Mouse (Mus musculus): Measurements from ENCODE around the gene Slc16a11. TPM values are rescaled to one million over a fixed set of nuclear protein-coding genes. Genes with fewer than 3 reads are reported as not detected.

Slc16a11 gene
- polyA plus RNA-seq, 1 experiment from 2014 or later = 0.81 TPM

- DNase-seq (ENCODE audit: low spot score) (no peak), ATAC-seq (replicated peaks; ENCODE audit: insufficient number of reproducible peaks, low FRiP score, low TSS enrichment, low read depth) (no peak)
- Histone ChIP-seq H3K4me3 (ENCODE audit: low read depth, low read length) (no peak overlapping the region), H3K27ac (replicated peaks; ENCODE audit: low read depth, low read length) (no peak overlapping the region), H3K4me2 (ENCODE audit: low read depth, low read length) (no peak overlapping the region), H3K9ac (replicated peaks; ENCODE audit: low read length) (no peak overlapping the region), H3K36me3 (replicated peaks; ENCODE audit: control insufficient read depth, insufficient read depth, low read depth, low read length) (no peaks in the 10 kb centered on the region), H3K4me1 (ENCODE audit: control insufficient read depth, insufficient read depth, low read length) (no peaks in the 10 kb centered on the region; the same call in 1 of the 2 replicates), H3K27me3 (ENCODE audit: control insufficient read depth, insufficient read depth, low read length) (peaks cover 29% of the 10 kb centered on the region), H3K9me3 (replicated peaks; ENCODE audit: control insufficient read depth, low read length) (no peaks in the 10 kb centered on the region)
- WGBS = 84% methylated on average over 8 of the region's 8 CpGs
These were observed 39.3 kb downstream of the Slc16a11 start for GRCm38 (mm10) chr11:70251853-70252252.

GRCm38 (mm10) chr11:70254337-70254736, 41.8 kb downstream of the Slc16a11 start:
- Histone ChIP-seq H3K4me2 (ENCODE audit: low read depth, low read length) (no peak overlapping the region; the same call in 1 of the 2 replicates), H3K9ac (replicated peaks; ENCODE audit: low read length) (0 out of 2 replicates have a peak overlapping the region, but pooled peaks have one; percentile 13), H3K9me3 (replicated peaks; ENCODE audit: control insufficient read depth, low read length) (no peaks in the 10 kb centered on the region), H3K27ac (replicated peaks; ENCODE audit: low read depth, low read length) (no peak overlapping the region), H3K4me1 (ENCODE audit: control insufficient read depth, insufficient read depth, low read length) (no peaks in the 10 kb centered on the region; the same call in 1 of the 2 replicates), H3K36me3 (replicated peaks; ENCODE audit: control insufficient read depth, insufficient read depth, low read depth, low read length) (no peaks in the 10 kb centered on the region), H3K4me3 (ENCODE audit: low read depth, low read length) (no peak overlapping the region), H3K27me3 (ENCODE audit: control insufficient read depth, insufficient read depth, low read length) (peaks cover 29% of the 10 kb centered on the region)
- WGBS = 4% methylated on average over 18 of the region's 18 CpGs
- no peak for ATAC-seq (replicated peaks; ENCODE audit: insufficient number of reproducible peaks, low FRiP score, low TSS enrichment, low read depth)
- no peak for DNase-seq (ENCODE audit: low spot score)

GRCm38 (mm10) chr11:70254931-70255531, 42.5 kb downstream of the Slc16a11 start, which contains the start of gene Alox12:
TSS of gene Alox12 (minus strand) at chr11:70255353.
- DNase-seq (ENCODE audit: low spot score) (peak; percentile 43), ATAC-seq (replicated peaks; ENCODE audit: insufficient number of reproducible peaks, low FRiP score, low TSS enrichment, low read depth) (no peak)
- Histone ChIP-seq H3K4me1 (ENCODE audit: control insufficient read depth, insufficient read depth, low read length) (no peaks in the 10 kb centered on the region; the same call in 1 of the 2 replicates), H3K36me3 (replicated peaks; ENCODE audit: control insufficient read depth, insufficient read depth, low read depth, low read length) (no peaks in the 10 kb centered on the region), H3K4me2 (ENCODE audit: low read depth, low read length) (peak within 1 kb of the TSS; percentile 27), H3K27me3 (ENCODE audit: control insufficient read depth, insufficient read depth, low read length) (peaks cover 29% of the 10 kb centered on the region), H3K9ac (replicated peaks; ENCODE audit: low read length) (0 out of 2 replicates have a peak within 1 kb of the TSS, but pooled peaks have one; percentile 14), H3K4me3 (ENCODE audit: low read depth, low read length) (peak within 1 kb of the TSS; percentile 19), H3K9me3 (replicated peaks; ENCODE audit: control insufficient read depth, low read length) (no peaks in the 10 kb centered on the region), H3K27ac (replicated peaks; ENCODE audit: low read depth, low read length) (no peak within 1 kb of the TSS)
- under 1% methylated on average over 25 of the region's 25 CpGs for WGBS

GRCm38 (mm10) chr11:70259035-70259434, 46.5 kb downstream of the Slc16a11 start:
- H3K9me3 ChIP-seq (replicated peaks; ENCODE audit: control insufficient read depth, low read length) = no peaks in the 10 kb centered on the region
- H3K27me3 ChIP-seq (ENCODE audit: control insufficient read depth, insufficient read depth, low read length) = peaks cover 18% of the 10 kb centered on the region
- no peak for DNase-seq (ENCODE audit: low spot score)
- 95% methylated on average over 4 of the region's 4 CpGs for WGBS
- H3K4me2 ChIP-seq (ENCODE audit: low read depth, low read length) = no peak overlapping the region
- H3K4me1 ChIP-seq (ENCODE audit: control insufficient read depth, insufficient read depth, low read length) = no peaks in the 10 kb centered on the region; the same call in 1 of the 2 replicates
- no peak overlapping the region for H3K9ac ChIP-seq (replicated peaks; ENCODE audit: low read length)
- no peak for ATAC-seq (replicated peaks; ENCODE audit: insufficient number of reproducible peaks, low FRiP score, low TSS enrichment, low read depth)
- H3K27ac ChIP-seq (replicated peaks; ENCODE audit: low read depth, low read length) = no peak overlapping the region
- H3K36me3 ChIP-seq (replicated peaks; ENCODE audit: control insufficient read depth, insufficient read depth, low read depth, low read length) = no peaks in the 10 kb centered on the region
- no peak overlapping the region for H3K4me3 ChIP-seq (ENCODE audit: low read depth, low read length)

- Histone ChIP-seq H3K4me1 (ENCODE audit: control insufficient read depth, insufficient read depth, low read length) (no peaks in the 10 kb centered on the region), H3K36me3 (replicated peaks; ENCODE audit: control insufficient read depth, insufficient read depth, low read depth, low read length) (no peaks in the 10 kb centered on the region), H3K9ac (replicated peaks; ENCODE audit: low read length) (no peak overlapping the region), H3K4me3 (ENCODE audit: low read depth, low read length) (no peak overlapping the region), H3K9me3 (replicated peaks; ENCODE audit: control insufficient read depth, low read length) (no peaks in the 10 kb centered on the region), H3K4me2 (ENCODE audit: low read depth, low read length) (no peak overlapping the region), H3K27ac (replicated peaks; ENCODE audit: low read depth, low read length) (no peak overlapping the region), H3K27me3 (ENCODE audit: control insufficient read depth, insufficient read depth, low read length) (no peaks in the 10 kb centered on the region)
- ATAC-seq (replicated peaks; ENCODE audit: insufficient number of reproducible peaks, low FRiP score, low TSS enrichment, low read depth) (no peak), DNase-seq (ENCODE audit: low spot score) (no peak)
- 50% methylated on average over 3 of the region's 3 CpGs for WGBS
These were observed 52.7 kb downstream of the Slc16a11 start for GRCm38 (mm10) chr11:70265252-70265651.

- H3K4me2 ChIP-seq (ENCODE audit: low read depth, low read length) = no peak overlapping the region
- H3K27me3 ChIP-seq (ENCODE audit: control insufficient read depth, insufficient read depth, low read length) = no peaks in the 10 kb centered on the region
- no peak for DNase-seq (ENCODE audit: low spot score)
- H3K36me3 ChIP-seq (replicated peaks; ENCODE audit: control insufficient read depth, insufficient read depth, low read depth, low read length) = no peaks in the 10 kb centered on the region
- H3K27ac ChIP-seq (replicated peaks; ENCODE audit: low read depth, low read length) = no peak overlapping the region
- no peak overlapping the region for H3K4me3 ChIP-seq (ENCODE audit: low read depth, low read length)
- no peak overlapping the region for H3K9ac ChIP-seq (replicated peaks; ENCODE audit: low read length)
- ATAC-seq (replicated peaks; ENCODE audit: insufficient number of reproducible peaks, low FRiP score, low TSS enrichment, low read depth) = no peak
- no peaks in the 10 kb centered on the region for H3K9me3 ChIP-seq (replicated peaks; ENCODE audit: control insufficient read depth, low read length)
- H3K4me1 ChIP-seq (ENCODE audit: control insufficient read depth, insufficient read depth, low read length) = no peaks in the 10 kb centered on the region
- 74% methylated on average over 4 of the region's 4 CpGs for WGBS
These were observed 53.3 kb downstream of the Slc16a11 start for GRCm38 (mm10) chr11:70265819-70266218.

MicroRNA genes within 50 kb of the gene (microRNA counts, 519-probe panel; counts per million panel counts)
- not detected for microRNA mmu-miR-195
- 1,888 counts per million, percentile 11 among the panel's probes with 10 or more counts for microRNA mmu-miR-497

Small RNA genes lying within 50 kb of the gene (microRNA-seq; reads per million reads assigned to microRNA genes)
- 772 reads per million, percentile 68 among the genes with 10 or more reads in this experiment for gene Mir195a (ENCODE audit: borderline number of aligned reads)
- gene Mir497 (ENCODE audit: borderline number of aligned reads) = not detected
- gene Mir497b (ENCODE audit: borderline number of aligned reads) = not detected

Other genes starting within 250 kb of the Slc16a11 start
- gene Cldn7, start 248.0 kb upstream of the Slc16a11 start, polyA plus RNA-seq (2014; fragmentation: Nextera tagmentation; extraction: Ambion mirVana) = 17.1 and 22.0 TPM in 2 replicates
- 26.2 and 26.5 TPM in 2 replicates for gene Ctdnep1, start 231.6 kb upstream of the Slc16a11 start, polyA plus RNA-seq (2014; fragmentation: Nextera tagmentation; extraction: Ambion mirVana)
- 156 and 157 TPM in 2 replicates for gene Elp5, start 230.2 kb upstream of the Slc16a11 start, polyA plus RNA-seq (2014; fragmentation: Nextera tagmentation; extraction: Ambion mirVana)
- 474 and 509 TPM in 2 replicates for gene Gabarap, start 221.6 kb upstream of the Slc16a11 start, polyA plus RNA-seq (2014; fragmentation: Nextera tagmentation; extraction: Ambion mirVana)
- 57.7 and 58.0 TPM in 2 replicates for gene Phf23, start 217.0 kb upstream of the Slc16a11 start, polyA plus RNA-seq (2014; fragmentation: Nextera tagmentation; extraction: Ambion mirVana)
- gene Dvl2, start 212.2 kb upstream of the Slc16a11 start, polyA plus RNA-seq (2014; fragmentation: Nextera tagmentation; extraction: Ambion mirVana) = 34.9 and 35.7 TPM in 2 replicates
- gene Acadvl, start 197.3 kb upstream of the Slc16a11 start, polyA plus RNA-seq (2014; fragmentation: Nextera tagmentation; extraction: Ambion mirVana) = 54.2 and 57.6 TPM in 2 replicates
- 7.6 and 11.2 TPM in 2 replicates for gene Dlg4, start 195.8 kb upstream of the Slc16a11 start, polyA plus RNA-seq (2014; fragmentation: Nextera tagmentation; extraction: Ambion mirVana)
- gene Asgr1, start 158.7 kb upstream of the Slc16a11 start, polyA plus RNA-seq (2014; fragmentation: Nextera tagmentation; extraction: Ambion mirVana) = 0.46 and 0.95 TPM in 2 replicates
- gene Asgr2, start 120.1 kb upstream of the Slc16a11 start, polyA plus RNA-seq (2014; fragmentation: Nextera tagmentation; extraction: Ambion mirVana) = not detected in 2 replicates
- gene Mgl2, start 82.4 kb upstream of the Slc16a11 start, polyA plus RNA-seq (2014; fragmentation: Nextera tagmentation; extraction: Ambion mirVana) = 0.39 TPM in 1 of 2 replicates, not detected in the other
- gene Clec10a, start 56.6 kb upstream of the Slc16a11 start, polyA plus RNA-seq (2014; fragmentation: Nextera tagmentation; extraction: Ambion mirVana) = 0.72 and 1.3 TPM in 2 replicates
- 8.5 and 13.4 TPM in 2 replicates for gene Slc16a13, start 8.3 kb downstream of the Slc16a11 start, polyA plus RNA-seq (2014; fragmentation: Nextera tagmentation; extraction: Ambion mirVana)
- gene Bcl6b, start 17.0 kb downstream of the Slc16a11 start, polyA plus RNA-seq (2014; fragmentation: Nextera tagmentation; extraction: Ambion mirVana) = 6.7 and 6.9 TPM in 2 replicates
- gene 0610010K14Rik, start 25.2 kb downstream of the Slc16a11 start, polyA plus RNA-seq (2014; fragmentation: Nextera tagmentation; extraction: Ambion mirVana) = 195 and 211 TPM in 2 replicates
- gene Gm21988, start 27.1 kb downstream of the Slc16a11 start, polyA plus RNA-seq (2014; fragmentation: Nextera tagmentation; extraction: Ambion mirVana) = 7.5 and 9.1 TPM in 2 replicates
- gene Rnasek, start 27.1 kb downstream of the Slc16a11 start, polyA plus RNA-seq (2014; fragmentation: Nextera tagmentation; extraction: Ambion mirVana) = 103 and 110 TPM in 2 replicates
- gene Alox12, start 42.6 kb downstream of the Slc16a11 start, polyA plus RNA-seq (2014; fragmentation: Nextera tagmentation; extraction: Ambion mirVana) = 3.2 and 4.1 TPM in 2 replicates
- 0.14 and 0.43 TPM in 2 replicates for gene Alox12e, start 109.9 kb downstream of the Slc16a11 start, polyA plus RNA-seq (2014; fragmentation: Nextera tagmentation; extraction: Ambion mirVana)
- gene Alox15, start 139.3 kb downstream of the Slc16a11 start, polyA plus RNA-seq (2014; fragmentation: Nextera tagmentation; extraction: Ambion mirVana) = 0.34 and 0.84 TPM in 2 replicates
- 34.9 and 39.4 TPM in 2 replicates for gene Pelp1, start 197.3 kb downstream of the Slc16a11 start, polyA plus RNA-seq (2014; fragmentation: Nextera tagmentation; extraction: Ambion mirVana)
- 21.4 and 24.1 TPM in 2 replicates for gene Arrb2, start 219.9 kb downstream of the Slc16a11 start, polyA plus RNA-seq (2014; fragmentation: Nextera tagmentation; extraction: Ambion mirVana)
- gene Med11, start 239.2 kb downstream of the Slc16a11 start, polyA plus RNA-seq (2014; fragmentation: Nextera tagmentation; extraction: Ambion mirVana) = 38.7 and 46.9 TPM in 2 replicates
- 0.18 and 0.26 TPM in 2 replicates for gene Zmynd15, start 246.7 kb downstream of the Slc16a11 start, polyA plus RNA-seq (2014; fragmentation: Nextera tagmentation; extraction: Ambion mirVana)
- 0.81 and 0.91 TPM in 2 replicates for gene Cxcl16, start 247.2 kb downstream of the Slc16a11 start, polyA plus RNA-seq (2014; fragmentation: Nextera tagmentation; extraction: Ambion mirVana)